Mouse (Mus musculus) liver, adult 2 months (tissue): ENCODE measurements around the gene Usp48.

Source experiments
- CTCF ChIP-seq: fragments of 200-500 bp; IDR thresholded peaks from 2 replicates; pipeline ENCODE4 v1.5.1; 2011; ENCODE audit warnings: low read depth, low read length, control low read depth
- POLR2A ChIP-seq: fragments of 200-500 bp; IDR thresholded peaks from 2 replicates; pipeline ENCODE4 v1.6.1; 2011; ENCODE audit warnings: low read length, control low read depth; ENCODE audit not compliant: insufficient read depth; ENCODE audit errors: extremely low read depth

- TF ChIP-seq POLR2A (no peak), CTCF (no peak)
Measured at GRCm38 (mm10) chr4:137574469-137574868, 19.1 kb upstream of the Usp48 start, which contains the start of gene Ldlrad2.
